Comparison of ENCODE assay signal across 1 mouse cellular context in genomic region chr5:24635526-24636141, GRCm38 (mm10).
TF ChIP-seq lines count a peak whose summit lies in the region.

No protein-coding gene starts in this region.

TF ChIP-seq in MEL, 35 proteins besides CTCF, POLR2A, EP300 and RAD21:
- TF ChIP-seq NELFE (IDR thresholded peaks at IDR 0.05; ENCODE audit: low read depth, low read length) (no peak), RCOR1 (IDR thresholded peaks at IDR 0.05; ENCODE audit: low read depth, low read length) (no peak), MAX (IDR thresholded peaks at IDR 0.05; ENCODE audit: low read length) (no peak), SIN3A (IDR thresholded peaks at IDR 0.05; ENCODE audit: low read length) (no peak), GATA1 (IDR thresholded peaks at IDR 0.05; ENCODE audit: low read depth, low read length) (no peak), MYC (IDR thresholded peaks at IDR 0.05; ENCODE audit: low read depth, low read length) (no peak), CHD1 (IDR thresholded peaks at IDR 0.05; ENCODE audit: low read depth, low read length) (no peak), MAZ (IDR thresholded peaks at IDR 0.05; ENCODE audit: low read depth, low read length) (no peak), TAL1 (IDR thresholded peaks at IDR 0.05; ENCODE audit: low read length) (no peak), ZC3H11A (IDR thresholded peaks at IDR 0.05; ENCODE audit: low read depth, low read length) (no peak), KAT2A (conservative IDR thresholded peaks at IDR 0.05; ENCODE audit: low read depth, low read length) (no peak), JUND (IDR thresholded peaks at IDR 0.05; ENCODE audit: low read depth, low read length) (no peak), BHLHE40 (IDR thresholded peaks at IDR 0.05; ENCODE audit: borderline replicate concordance, low read depth, low read length) (no peak), USF1 (IDR thresholded peaks at IDR 0.05; ENCODE audit: low read depth, low read length) (no peak), MEF2A (IDR thresholded peaks at IDR 0.05; ENCODE audit: extremely low read depth, insufficient replicate concordance, low read depth, low read length, poor library complexity, severe bottlenecking) (no peak)
